Mouse (Mus musculus) left cerebral cortex, postnatal 10 days (tissue): Measurements from ENCODE around the gene Ppp3r2. TPM values are rescaled to one million over a fixed set of nuclear protein-coding genes. Genes with fewer than 3 reads are reported as not detected.
A peak's percentile ranks its signal among the peaks of the same experiment; 100 is the strongest.

Source experiments
- DNase-seq, 2 experiments: peaks; one replicate each; pipeline ENCODE4 v3.0.0; 2021 to 2022; ENCODE audit warnings: low spot score in 2 of 2, mixed read lengths in 1 of 2; ENCODE audit errors: extremely low spot score in 1 of 2
- intact Hi-C: fragments of 180-260 bp; cut with DNase I; formaldehyde crosslinking; loops from one replicate; pipeline ENCODE4 v1.15.1; 2025
- total RNA-seq, 2 experiments: library from RNA; stranded (reverse); gene quantifications; 2 replicates each; pipeline ENCODE4 v1.2.3; 2021

Ppp3r2 gene
- 1 to 10 TPM in 1 of 2 experiments, under 1 TPM in 1; 0.79 to 1.8 TPM for total RNA-seq

DNA sequence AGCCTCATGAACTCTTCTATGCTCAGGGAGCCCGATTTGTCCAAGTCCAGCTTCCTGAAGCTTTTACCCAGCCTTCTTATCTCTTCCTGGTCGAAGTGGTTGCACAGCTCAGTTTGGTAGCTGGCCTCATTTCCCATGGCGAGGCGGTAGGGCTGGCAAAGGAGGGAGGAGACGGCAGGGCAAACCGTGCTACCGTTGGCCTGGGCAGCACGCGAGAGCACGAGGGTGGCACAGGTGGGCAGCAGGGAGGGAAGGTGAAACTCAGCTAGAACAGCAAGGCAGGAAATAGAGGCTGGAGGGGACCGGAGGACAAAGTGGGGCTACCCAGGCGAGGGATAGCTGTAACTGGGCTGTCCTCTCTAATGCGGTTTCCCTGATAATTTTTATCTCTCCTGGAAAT is at the start of gene Ppp3r2:
TSS of gene Ppp3r2 (minus strand) at position 213 of the 400 bp plus-strand sequence.
- intact Hi-C loops: loop anchor here (10.0 kb wide), 1 partner anchor 993 kb away; no protein-coding TSS in a partner anchor
- DNase-seq: no peak

DNA sequence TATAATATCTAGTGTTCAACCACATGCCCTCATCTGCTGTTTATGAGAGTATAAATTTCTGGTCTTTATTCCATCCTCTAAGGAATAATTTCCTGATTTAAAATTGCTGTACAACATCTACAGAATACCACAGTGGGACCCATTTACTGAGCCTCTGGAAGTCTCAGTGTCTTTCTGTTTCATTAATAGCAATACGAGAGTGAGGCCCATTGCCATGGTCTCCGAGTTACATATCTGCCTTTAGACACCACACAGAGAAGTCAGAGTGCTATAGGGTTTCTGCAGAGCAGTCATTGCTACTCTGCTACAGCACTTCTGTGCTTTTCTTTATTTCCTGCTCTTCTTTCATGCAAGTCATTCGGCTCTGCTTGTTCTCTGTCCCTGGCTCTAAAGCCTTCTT is 47.5 kb upstream of the Ppp3r2 start:
- intact Hi-C loops: no loop called here
- DNase-seq: no peak

DNA sequence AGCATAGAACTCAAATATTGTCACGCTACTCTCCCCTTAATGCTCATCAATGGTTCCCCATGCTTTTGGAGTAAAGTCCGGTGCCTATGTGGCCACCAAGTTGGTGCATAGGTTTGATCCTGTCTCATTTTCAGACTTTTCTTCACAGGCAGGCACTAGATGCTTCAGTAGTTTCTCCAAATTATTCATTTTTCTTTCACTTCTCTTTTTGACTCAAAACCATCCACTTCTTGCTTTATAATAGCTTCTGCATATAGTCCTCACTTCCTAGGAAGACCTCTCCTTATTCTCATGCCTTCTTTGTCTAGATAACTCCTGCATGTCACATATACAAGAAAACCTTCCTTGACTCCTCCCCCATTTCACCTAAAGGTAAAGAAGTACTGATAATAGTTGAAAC is 42.1 kb upstream of the Ppp3r2 start:
- intact Hi-C loops: no loop called here
- DNase-seq: no peak

DNA sequence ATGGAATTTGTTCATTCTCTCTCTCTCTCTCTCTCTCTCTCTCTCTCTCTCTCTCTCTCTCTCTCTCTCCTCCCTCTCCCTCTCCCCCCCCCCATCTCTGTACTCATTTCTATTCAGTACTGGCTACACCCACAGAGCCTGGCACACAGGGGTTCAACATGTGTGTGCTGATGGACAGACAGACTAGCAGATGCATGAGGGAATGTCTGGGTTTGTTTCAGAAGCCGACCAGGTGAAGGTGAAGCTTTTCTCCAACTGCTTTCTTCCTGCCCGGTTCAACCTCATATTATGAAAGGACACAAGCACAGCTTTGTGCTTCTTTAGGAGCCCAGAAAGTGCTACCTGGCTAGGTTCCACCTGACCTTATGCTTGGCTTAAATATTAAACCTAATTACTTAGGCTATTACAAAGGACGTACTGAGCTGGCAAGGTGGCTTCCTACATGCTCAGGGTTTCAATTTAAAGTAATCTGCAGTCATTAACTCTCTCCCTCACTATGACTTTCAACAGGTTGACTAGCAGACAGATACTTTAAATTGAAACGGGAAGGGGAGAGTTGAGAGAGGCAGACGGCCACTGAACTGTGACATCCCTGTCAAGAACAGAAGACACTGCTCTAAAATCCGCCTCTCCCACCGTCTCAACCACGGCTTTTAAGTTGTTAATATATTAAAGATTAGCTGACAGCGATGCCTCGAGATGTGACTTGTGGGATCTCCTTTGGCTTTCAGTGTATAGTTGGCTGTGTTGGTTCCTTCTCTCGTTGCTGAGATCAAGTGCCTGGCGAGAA is 9.8 kb upstream of the Ppp3r2 start:
- DNase-seq: no peak
- intact Hi-C loops: loop anchor here (5.0 kb wide), 1 partner anchor 266 kb away; no protein-coding TSS in a partner anchor

DNA sequence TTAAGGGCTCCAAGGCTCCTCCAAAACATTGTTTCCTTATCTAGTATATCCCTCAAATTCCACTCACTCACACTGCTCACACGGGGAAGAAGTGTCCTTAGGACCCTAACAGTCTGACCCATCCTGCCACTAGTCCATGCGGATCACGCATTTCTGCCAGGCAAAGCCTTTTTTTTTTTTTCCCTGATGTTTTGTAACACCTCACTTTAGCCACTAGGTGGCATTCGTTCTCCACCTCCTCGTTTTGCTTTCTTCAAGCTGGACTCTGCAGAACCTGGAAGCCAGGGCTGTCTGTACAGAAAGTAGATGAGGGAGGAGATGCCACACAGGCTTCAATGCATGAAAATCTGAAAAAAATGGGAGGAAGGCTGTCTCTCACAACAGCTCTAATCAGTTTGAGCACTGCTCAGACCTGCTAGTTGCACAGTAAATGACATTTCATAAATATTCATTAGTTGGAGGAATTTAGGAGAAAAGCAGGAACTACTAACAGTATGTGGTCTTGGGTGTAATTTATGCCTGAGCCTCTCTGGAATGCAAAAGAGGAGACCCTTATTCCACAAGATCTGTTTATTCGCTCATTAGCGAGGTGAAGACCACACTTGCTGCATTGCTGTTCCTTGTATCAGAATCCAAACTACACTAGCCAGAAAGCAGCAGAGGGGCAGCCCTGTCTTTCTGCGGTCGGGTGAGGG is 6.9 kb upstream of the Ppp3r2 start:
- DNase-seq: peak in 1 of 2 experiments; percentile 40
- intact Hi-C loops: loop anchor here (2.0 to 10.0 kb wide), 2 partner anchors 156 to 986 kb away; partner anchors contain the start of gene Grin3a

DNA sequence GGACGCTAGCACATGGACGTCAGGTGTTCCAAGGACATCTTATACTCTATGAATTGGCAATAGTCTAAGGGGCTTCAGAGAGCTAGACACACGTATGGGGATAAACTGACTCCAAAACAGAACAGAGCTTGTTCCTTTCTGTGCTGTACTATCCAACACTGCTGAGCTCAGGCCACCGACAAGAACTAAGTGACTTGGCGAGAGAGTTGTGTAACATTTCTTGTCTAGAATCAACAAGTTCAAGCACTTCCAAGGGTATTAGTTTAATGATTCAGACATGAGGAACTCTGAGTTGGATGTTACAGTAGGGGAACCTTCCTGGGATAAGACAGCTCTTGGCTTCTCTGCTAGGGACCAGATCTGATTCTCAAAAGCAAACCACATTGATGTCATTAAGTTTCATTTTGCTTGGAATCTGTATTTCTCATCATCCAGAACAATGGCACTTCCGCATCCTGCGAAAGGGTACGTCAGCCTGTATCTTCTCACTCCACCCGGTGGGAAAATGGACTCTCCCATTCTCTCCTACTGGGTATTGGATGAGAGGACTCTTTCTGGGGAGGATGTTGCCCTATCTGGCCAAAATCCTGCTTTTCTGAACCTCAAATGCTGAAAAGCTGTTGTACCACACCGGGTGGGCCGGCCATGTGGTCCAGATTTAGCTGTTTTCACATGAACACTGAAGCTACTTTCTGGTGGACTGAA is 1.5 kb downstream of the Ppp3r2 start:
- intact Hi-C loops: loop anchor here (10.0 kb wide), 1 partner anchor 994 kb away; no protein-coding TSS in a partner anchor
- DNase-seq: no peak

DNA sequence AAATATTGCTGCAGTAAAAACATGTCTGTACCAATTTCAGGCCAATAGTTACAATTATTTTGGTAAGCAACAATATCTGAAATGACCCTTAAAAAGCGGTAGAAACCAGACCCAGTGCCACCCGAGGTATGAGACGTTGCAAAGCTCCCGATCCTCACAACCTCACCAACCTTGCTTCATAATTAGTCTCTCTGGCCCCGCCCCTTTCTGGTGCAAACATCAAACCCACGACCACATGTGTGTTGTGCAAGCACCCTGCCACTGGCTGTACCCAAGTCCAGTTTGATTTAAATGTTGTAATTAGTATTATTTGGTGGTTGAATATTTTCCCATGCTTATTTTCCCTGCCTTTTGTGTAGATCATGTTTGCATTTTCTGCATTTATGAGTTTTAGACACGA is 5.0 kb downstream of the Ppp3r2 start:
- no peak for DNase-seq
- intact Hi-C loops: no loop called here

DNA sequence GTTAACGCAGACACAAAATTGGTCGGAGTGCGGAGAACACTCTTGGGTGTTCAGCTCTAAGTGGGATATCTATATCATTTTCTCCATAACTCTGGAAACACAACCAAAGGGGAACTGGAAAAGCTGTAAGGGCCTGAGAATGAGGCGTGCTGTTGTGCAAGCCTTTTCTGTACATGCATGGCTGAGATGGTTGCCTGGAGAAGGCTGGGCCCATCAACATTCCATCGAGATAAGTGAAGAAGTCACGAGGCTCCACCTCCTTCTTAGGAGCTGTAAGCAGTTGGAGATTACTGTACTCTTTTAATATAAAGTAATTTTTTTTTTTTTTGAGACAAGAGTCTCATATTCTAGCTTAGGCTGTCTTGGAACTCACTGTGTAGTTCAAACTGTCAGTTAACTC is 5.8 kb downstream of the Ppp3r2 start:
- no peak for DNase-seq
- intact Hi-C loops: no loop called here

DNA sequence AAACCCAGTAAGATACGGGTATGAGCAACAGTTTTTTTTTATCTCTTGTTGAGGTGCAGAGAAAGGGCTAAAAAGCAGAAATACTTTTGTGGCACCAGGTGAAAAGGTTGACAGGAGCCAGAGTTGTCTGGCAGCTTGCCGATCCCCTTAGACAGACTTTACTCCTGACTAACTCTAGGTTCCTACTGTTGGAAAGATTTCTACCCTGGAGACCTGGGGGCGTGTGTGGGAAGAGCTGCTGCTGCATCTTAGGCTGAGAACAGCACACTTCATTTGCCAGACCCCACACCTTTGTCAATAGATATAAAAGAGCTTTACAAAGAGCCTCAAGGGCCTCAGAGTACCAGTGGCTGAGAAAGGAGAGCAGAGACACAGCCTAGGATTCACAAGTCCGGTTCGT is 17.0 kb downstream of the Ppp3r2 start:
- no peak for DNase-seq

DNA sequence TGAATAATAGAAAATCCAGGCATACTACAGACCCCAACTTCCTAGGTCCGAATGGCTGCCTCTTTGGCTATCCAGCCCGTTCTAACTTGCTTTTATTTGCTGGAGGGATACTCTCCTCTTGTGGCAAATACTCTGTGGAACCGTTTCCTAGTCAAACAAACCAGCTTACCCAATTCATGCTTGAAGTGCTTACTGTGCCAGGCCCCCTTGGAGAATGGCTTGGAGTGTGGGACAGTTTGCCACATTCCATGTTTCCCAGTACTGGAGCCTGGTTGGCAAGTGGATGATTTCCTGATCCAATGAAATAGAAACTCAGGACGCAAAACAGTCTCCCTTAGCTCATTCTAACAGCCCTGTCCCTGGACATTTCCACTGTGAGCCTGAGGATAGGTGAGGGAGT is 19.6 kb downstream of the Ppp3r2 start:
- no peak for DNase-seq

More for the DNA sequence above, 17.0 kb downstream of the Ppp3r2 start:
- intact Hi-C loops: no loop called here

DNA sequence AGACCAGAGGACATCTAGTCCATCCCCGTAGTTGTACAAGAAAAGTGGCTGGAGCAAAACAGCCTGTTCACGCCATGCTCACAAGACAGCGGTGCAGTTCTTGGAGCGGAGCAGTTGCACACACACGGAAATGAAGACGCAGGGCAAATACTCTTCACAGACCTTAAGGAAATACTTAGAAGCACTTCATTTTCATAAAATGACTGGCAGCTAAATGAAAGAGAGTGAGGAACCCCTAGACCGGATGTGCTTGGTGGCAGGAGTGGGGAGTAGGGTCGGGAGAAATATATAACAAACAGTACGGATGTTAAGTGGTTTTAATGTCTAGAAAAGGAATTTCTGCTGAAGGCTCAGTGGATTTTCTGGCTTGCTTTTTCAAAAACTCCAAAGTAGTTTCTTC is 20.2 kb downstream of the Ppp3r2 start:
- intact Hi-C loops: no loop called here
- DNase-seq: no peak

More for the DNA sequence above, 19.6 kb downstream of the Ppp3r2 start:
- intact Hi-C loops: no loop called here

DNA sequence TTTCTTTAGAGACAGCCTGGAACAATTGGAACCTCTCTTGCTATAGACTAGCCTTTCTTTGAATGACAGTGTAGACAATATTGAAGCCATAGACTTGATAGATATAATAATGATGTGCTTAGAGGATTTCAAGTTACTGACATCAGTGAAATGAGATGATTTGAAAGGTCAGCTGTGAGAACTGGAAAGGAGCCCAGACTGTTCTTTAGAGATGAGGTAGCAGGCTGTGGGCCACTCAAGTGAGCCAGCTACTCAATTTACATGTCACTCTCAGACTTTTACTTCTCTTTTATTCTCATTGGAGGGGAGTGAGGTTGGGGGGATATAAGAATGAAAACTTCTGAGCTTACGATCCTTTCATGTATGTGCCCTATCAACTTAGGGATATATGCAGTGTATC is 22.4 kb downstream of the Ppp3r2 start:
- intact Hi-C loops: loop anchor here (10.0 kb wide), 1 partner anchor 1205 kb away; no protein-coding TSS in a partner anchor
- DNase-seq: no peak

DNA sequence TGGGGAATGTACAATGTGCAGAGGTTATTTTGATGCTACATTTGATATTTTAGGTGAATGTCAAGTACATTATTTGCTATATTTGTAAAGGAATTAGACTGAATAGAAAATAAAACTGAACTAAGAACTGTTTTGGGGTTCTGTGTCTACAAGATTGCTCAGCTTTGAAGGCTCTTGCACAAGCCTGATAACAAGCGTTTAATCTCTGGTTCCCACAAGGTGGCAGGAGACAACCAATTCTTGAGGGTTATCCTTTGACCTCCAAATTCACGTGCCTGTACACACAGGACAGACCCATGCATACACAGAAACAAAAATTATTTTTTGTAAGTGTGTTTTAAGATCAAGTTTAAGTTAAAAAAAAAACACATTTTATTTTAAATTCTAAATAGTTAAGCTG is 41.9 kb downstream of the Ppp3r2 start:
- DNase-seq: no peak
- intact Hi-C loops: no loop called here

DNA sequence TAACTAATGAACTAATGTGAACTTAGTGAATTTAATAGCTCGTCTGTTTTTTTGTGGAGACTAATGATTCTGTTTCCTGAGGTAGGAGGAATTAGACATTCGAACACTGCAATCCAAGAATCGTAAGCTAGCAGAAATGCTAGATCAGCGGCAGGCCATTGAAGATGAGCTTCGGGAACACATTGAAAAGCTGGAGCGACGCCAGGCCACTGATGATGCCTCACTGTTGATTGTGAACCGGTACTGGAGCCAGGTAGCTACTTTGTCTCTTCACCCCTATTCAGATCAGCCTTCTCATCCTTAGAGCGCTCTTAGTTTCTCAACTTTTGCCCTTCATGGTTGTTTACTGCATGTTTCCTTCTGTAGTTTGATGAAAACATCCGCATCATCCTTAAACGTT is 44.0 kb downstream of the Ppp3r2 start:
- no peak for DNase-seq

DNA sequence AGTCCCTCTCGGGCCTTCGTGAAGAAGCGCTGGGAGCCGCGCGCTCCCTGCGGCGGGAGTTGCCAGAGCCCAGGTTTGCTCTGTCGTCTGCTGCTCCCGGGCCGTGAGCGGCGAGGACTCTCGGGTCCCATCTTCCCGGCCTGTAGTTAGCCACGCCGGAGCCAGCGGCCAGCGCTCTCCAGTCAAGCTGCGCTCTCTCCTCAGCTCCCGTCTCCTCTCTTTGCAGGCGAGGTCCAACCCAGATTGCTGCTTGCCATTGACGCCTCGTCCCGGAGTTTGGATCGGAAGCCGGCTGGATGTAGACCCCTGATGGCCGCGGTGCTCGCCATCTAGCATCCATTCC is 49.7 kb downstream of the Ppp3r2 start:
- intact Hi-C loops: no loop called here

More for the DNA sequence above, 44.0 kb downstream of the Ppp3r2 start:
- intact Hi-C loops: no loop called here

DNA sequence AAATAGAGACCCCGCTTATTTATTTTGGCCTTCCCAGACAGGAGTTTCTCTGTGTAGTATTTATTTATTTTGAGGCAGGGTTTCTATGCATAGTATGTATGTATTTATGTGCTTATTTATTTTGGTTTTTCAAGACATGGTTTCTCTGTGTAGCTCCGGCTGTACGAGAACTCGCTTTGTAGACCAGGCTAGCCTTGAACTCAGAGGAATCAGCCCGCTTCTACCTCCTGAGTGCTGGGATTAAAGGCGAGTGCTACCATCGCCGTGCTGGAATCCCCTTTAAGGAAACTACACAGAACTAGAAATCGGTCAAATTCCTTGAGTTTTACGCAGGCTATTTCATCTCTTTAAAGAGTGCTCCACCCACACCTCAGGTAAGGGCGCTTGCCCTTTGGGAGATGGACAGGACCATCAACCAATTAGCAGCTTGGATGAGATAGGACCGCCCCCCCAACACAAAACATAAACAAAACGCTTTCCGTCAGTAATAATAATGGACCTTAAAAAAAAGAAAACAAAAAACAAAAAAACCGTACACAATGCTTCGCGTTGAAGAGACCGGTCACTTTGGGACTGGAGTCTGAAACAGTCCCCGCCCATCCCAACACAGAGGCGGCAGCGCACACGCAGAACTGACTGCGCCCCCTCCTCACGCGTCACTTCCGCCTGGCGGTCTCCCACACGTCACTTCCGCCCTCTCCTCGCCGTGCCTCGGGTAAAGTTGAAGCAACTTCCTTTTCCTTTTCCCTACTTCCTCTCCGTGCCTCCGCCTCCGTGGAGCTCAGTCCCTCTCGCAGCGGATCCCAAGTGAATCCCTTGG is 50.3 kb downstream of the Ppp3r2 start, which contains the start of gene Rnf20:
TSS of gene Rnf20 (plus strand) at position 688 of the 820 bp plus-strand sequence.
- peak; percentile 97 for DNase-seq
- intact Hi-C loops: no loop called here

More for the DNA sequence above, 49.7 kb downstream of the Ppp3r2 start:
- DNase-seq: no peak

DNA sequence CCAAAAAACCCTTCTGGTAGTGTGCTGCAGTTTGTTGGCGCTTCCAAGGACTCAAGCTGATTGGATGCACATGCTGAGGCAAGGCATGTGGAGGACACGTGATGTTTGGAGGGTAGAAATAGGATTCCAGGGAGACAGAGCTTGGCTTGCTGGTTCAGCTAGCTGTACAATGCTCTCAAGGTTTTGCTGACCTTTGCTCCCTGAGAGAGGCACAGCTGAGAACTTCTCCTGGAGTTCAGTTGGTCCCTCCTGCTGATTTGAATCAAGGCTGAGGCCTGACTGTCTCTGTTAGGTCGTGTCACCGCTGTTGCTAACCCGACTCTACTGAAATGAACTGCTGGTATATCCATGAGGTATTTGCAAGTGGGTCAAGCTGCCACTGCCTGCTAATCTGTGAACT is 52.9 kb downstream of the Ppp3r2 start:
- intact Hi-C loops: loop anchor here (5.0 kb wide), 1 partner anchor 107 kb away; the partner anchor contains the start of genes Mrpl50 and Zfp189

More for the DNA sequence above, 52.9 kb downstream of the Ppp3r2 start:
- DNase-seq: no peak
